Mouse (Mus musculus): ENCODE data around the gene Gfap. TPM values are rescaled to one million over a fixed set of nuclear protein-coding genes. Genes with fewer than 3 reads are reported as not detected.

Gfap gene
- not detected for polyA plus RNA-seq (2017; shearing (Covaris generic))

GRCm38 (mm10) chr11:102900763-102901162 lies at the start of gene Gfap:
Gfap (minus strand) TSS chr11:102900912.

GRCm38 (mm10) chr11:102946265-102946991 lies 45.7 kb upstream of the Gfap start, which contains the start of gene C1ql1:
C1ql1 (minus strand) TSS chr11:102946688.

DNA sequence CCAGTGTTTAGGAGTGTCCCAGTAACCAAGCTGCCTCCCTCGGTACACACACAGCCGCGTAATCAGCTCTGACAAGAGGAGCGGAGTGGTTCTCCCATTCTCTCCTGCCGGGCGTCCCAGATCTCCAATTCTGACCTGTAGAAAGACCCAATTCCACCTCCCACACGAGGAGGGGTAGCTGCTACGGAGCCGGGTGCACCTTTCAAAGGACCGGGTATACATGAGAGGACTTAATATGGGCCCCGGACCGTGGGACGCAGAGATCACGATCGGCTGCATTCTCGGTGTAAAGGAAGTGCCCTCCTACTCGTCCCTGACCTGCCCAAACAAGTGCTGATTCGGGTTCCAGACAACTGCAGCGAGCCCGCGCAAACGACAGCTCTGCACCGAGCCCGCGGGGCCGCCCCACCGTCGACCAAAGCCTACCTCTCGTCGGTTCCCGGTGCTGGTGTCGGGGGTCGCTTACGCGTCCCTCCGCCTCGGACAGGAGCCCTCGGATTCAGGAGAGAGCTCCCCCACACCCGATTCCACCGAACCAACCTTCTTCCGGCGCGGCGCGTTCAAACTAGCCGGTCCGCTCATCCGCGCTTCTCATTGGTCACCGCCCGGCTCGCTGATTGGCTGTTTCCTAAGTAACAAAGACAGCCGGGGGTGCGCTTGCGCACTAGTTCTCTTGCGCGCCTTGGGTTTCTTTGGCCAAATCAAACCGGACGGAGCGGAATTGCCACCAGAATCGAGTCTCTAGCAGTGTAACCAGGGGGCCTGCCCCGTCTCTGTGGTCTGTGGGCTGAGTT lies 24.0 kb upstream of the Gfap start, which contains the start of gene Kif18b:
TSS of gene Kif18b (minus strand) at position 568 of the 794 bp plus-strand sequence.

DNA sequence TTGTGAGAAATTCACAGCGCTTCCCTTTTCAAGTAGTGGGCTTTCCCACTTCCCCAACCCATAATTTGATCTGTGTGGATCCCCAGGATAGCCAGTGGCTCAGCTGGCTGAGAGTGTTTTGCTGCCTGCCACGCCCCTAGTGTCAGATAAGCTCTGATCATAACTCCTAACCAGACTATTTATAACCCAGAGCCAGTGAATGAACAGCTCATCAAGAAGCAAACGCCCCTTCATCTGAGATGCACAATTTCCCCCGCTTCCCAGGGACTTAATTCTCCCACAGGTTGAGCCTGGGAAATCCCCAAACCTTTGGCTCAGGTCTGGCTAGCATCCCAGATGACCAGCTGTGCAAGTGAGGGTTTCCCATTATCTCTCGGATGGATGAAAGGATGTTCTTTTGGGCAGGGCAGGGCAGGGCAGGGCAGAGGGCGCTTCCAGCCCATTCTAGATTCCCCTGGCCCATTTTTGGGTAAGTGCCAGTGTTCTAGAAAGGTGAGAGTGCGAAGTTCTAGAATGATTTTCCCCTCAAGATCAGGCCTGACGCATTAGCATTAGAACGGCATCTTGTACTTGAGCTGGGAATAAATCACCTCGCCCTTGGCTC lies 16.0 kb downstream of the Gfap start, which contains the start of gene Fam187a:
TSS of gene Fam187a (plus strand) at position 554 of the 604 bp plus-strand sequence.

DNA sequence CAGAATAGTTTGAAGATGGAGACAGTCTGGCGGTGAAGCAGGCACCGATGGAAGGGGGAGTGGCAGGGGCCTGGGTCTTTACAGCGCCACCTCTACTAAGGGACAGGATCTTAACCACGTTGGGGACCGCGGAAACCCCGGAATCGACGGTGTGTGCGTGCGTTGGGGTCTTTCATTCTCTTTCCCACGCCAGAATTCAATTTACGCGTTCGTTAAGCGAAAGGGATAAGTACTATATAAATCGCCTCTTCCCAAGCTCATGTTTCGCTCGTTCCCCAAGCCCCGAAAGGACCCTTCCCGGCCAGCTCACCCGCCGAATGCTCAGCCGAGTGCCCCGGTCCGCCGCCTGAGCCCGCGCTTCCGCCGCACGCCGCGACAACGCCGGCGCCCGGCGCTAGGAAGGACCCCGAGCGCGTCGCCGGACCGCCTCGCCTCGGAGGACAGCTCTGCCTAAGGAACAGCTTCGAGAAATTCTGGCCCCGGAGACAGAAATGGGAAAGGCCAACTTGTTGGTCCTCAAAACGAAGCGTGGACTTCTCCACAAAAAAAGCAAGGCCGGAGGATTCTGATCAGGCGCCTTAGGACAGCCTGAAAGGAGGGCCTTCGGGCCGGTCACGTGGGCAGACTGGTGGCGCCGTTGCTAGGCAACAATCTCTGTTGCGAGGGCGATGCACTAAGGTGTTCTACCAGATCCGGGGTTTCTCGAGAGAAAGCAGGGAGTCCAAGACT lies 20.0 kb downstream of the Gfap start, which contains the start of the genes Eftud2 and Ccdc103:
TSS of gene Eftud2 (minus strand) at position 401 of the 729 bp plus-strand sequence.
TSS of gene Ccdc103 (plus strand) at position 620 of the 729 bp plus-strand sequence.

Other genes with a start within 250 kb of the Gfap start
- not detected for gene Meioc, start 237.2 kb downstream of the Gfap start, polyA plus RNA-seq (2017; shearing (Covaris generic))
- 32.9 TPM for gene Ccdc43, start 203.1 kb downstream of the Gfap start, polyA plus RNA-seq (2017; shearing (Covaris generic))
- 0.17 TPM for gene Adam11, start 139.5 kb downstream of the Gfap start, polyA plus RNA-seq (2017; shearing (Covaris generic))
- gene Gjc1, start 81.2 kb downstream of the Gfap start, polyA plus RNA-seq (2017; shearing (Covaris generic)), result not detected
- not detected for gene Higd1b, start 65.1 kb downstream of the Gfap start, polyA plus RNA-seq (2017; shearing (Covaris generic))
- gene Eftud2, start 19.9 kb downstream of the Gfap start, polyA plus RNA-seq (2017; shearing (Covaris generic)), result 161 TPM
- not detected for gene Ccdc103, start 19.7 kb downstream of the Gfap start, polyA plus RNA-seq (2017; shearing (Covaris generic))
- gene Fam187a, start 15.7 kb downstream of the Gfap start, polyA plus RNA-seq (2017; shearing (Covaris generic)), result not detected
- gene Kif18b, start 24.2 kb upstream of the Gfap start, polyA plus RNA-seq (2017; shearing (Covaris generic)), result 1.4 TPM
- gene C1ql1, start 45.8 kb upstream of the Gfap start, polyA plus RNA-seq (2017; shearing (Covaris generic)), result not detected
- 75.3 TPM for gene Nmt1, start 127.3 kb upstream of the Gfap start, polyA plus RNA-seq (2017; shearing (Covaris generic))
- gene Dcakd, start 127.4 kb upstream of the Gfap start, polyA plus RNA-seq (2017; shearing (Covaris generic)), result 26.3 TPM
- not detected for gene Plcd3, start 200.7 kb upstream of the Gfap start, polyA plus RNA-seq (2017; shearing (Covaris generic))
- gene Acbd4, start 200.8 kb upstream of the Gfap start, polyA plus RNA-seq (2017; shearing (Covaris generic)), result 48.3 TPM
- gene Hexim1, start 215.3 kb upstream of the Gfap start, polyA plus RNA-seq (2017; shearing (Covaris generic)), result 4.2 TPM
- gene Hexim2, start 231.5 kb upstream of the Gfap start, polyA plus RNA-seq (2017; shearing (Covaris generic)), result 5.3 TPM